Mouse (Mus musculus) myocyte (in vitro differentiated cells): ENCODE results near the gene Fbxo31.

Experiments used
- CEBPB ChIP-seq: IDR thresholded peaks from 2 replicates; pipeline ENCODE4 v1.6.1; 2011; ENCODE audit warnings: mild to moderate bottlenecking, moderate library complexity; ENCODE audit not compliant: poor library complexity, insufficient read depth, severe bottlenecking
- MAX ChIP-seq: IDR thresholded peaks from one replicate; pipeline ENCODE4 v1.6.1; 2011; ENCODE audit warnings: low read depth, mild to moderate bottlenecking, control low read depth
- MYOG ChIP-seq, 3 experiments: IDR thresholded peaks; one replicate each; pipeline ENCODE4 v1.6.1; 2011; ENCODE audit warnings: control low read depth in 2 of 3, low read depth in 2 of 3, mild to moderate bottlenecking in 2 of 3; ENCODE audit not compliant: insufficient read length in 2 of 3, control insufficient read depth in 1 of 3, insufficient read depth in 1 of 3
- POLR2A ChIP-seq: IDR thresholded peaks from one replicate; pipeline ENCODE4 v1.6.1; 2011; ENCODE audit warnings: low read depth, mild to moderate bottlenecking, control low read depth, moderate library complexity; ENCODE audit not compliant: insufficient read length
- USF1 ChIP-seq: IDR thresholded peaks from one replicate; pipeline ENCODE4 v1.6.1; 2011; ENCODE audit warnings: low read depth, mild to moderate bottlenecking, control low read depth, moderate library complexity

DNA sequence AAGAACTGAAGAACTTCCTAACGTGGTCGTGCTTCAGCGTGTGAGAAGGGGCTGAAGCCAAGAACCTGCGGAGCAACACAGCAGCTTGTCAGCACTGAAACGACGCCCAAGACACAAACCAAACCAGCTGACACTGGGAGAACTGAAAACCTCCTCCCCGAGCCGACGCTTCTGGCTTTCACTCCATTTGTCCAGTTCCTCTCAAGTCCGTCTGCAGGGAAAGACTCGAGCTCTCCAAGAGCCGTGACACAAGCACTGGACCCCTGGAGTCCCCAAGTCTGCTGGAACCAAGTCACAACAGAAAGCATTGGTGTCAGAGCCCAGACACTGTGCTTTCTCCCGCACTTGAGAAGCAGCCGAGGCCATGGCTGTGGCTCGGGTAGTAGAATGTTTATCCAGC, 30.6 kb upstream of the Fbxo31 start:
- no peak for TF ChIP-seq POLR2A
- TF ChIP-seq USF1: no peak
- no peak for TF ChIP-seq CEBPB
- TF ChIP-seq MYOG (IDR thresholded peaks at IDR 0.05; ENCODE audit: control insufficient read depth in 1 of 3, insufficient read depth in 1 of 3, insufficient read length in 2 of 3, low read depth in 2 of 3): no peak
- TF ChIP-seq MAX: no peak
